Mouse (Mus musculus): ENCODE results near the gene Edil3. TPM values are rescaled to one million over a fixed set of nuclear protein-coding genes. Genes with fewer than 3 reads are reported as not detected.

Gene Edil3
- polyA plus RNA-seq, 1 experiment from 2014 or later, result 5.8 TPM

DNA sequence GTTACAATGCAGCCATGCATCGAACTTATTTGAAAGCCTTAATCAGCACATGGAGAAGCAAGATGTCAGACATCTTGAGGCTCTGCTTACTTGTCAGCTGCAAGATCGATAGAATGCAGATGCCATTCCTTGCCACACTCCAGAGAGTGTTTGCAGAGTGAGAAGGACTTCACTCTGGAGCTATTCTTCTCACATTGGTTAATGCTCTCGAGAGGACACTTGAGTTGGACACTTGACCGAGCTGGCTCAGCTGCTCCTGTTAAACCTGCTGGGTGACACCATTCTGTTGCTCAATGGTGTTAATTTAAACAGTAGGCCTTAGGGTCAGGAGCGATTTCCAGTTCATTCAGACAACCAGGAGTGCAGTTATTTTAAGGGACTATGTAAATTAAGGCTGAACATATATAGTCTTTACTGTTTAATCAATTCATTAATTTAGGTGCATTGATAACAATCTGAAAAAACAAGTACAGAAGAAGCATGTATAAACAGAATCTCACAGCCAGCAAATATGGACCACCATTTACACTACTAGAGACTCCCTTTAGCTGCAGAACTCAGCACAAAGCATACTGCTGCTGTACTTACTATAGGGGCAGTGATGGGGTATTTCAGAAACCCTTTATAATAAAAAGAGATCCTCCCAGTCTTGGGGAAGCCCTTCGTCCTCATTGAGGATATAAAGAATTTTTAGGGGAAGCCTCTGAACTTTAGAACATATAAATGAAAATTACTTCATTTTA, 301.4 kb downstream of the Edil3 start:
- Histone ChIP-seq H3K4me1 (0 out of 2 replicates have a peak, but pooled peaks cover 5% of the 10 kb centered on the region), H3K9me3 (no peaks in the 10 kb centered on the region), H3K27me3 (replicated peaks) (no peaks in the 10 kb centered on the region), H3K4me3 (no peak overlapping the region), H3K4me2 (0 out of 2 replicates have a peak overlapping the region, but pooled peaks have one; percentile 8), H3K9ac (no peak overlapping the region), H3K27ac (replicated peaks) (no peak overlapping the region), H3K36me3 (no peaks in the 10 kb centered on the region)
- ATAC-seq (ENCODE audit: extremely low read depth, insufficient number of reproducible peaks, low FRiP score, low TSS enrichment), result no peak
- 36% methylated on average over 6 of the region's 6 CpGs for WGBS

DNA sequence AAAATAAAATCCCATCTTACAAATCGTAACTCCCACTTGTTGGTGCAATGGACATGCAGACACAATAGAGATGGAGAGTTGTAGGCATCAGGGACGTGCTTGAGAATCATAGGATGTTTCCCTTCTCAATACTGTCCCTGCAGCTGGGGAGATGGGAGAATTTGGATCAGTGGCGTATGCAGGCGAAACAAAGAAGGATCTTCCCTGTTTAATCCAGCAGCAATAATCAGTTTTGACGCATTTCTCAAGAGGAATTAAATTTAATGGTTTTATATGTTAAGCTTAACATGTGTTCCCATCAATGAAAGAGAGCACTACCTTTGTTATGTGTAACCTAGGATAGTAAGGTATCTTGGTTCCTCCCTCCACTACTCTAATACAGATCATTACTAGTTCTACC, 302.1 kb downstream of the Edil3 start:
- no peaks in the 10 kb centered on the region for H3K9me3 ChIP-seq
- no peak overlapping the region for H3K9ac ChIP-seq
- H3K36me3 ChIP-seq, result no peaks in the 10 kb centered on the region
- 0 out of 2 replicates have a peak, but pooled peaks cover 5% of the 10 kb centered on the region for H3K4me1 ChIP-seq
- 86% methylated on average over 5 of the region's 5 CpGs for WGBS
- H3K27ac ChIP-seq (replicated peaks), result no peak overlapping the region
- no peak for ATAC-seq (ENCODE audit: extremely low read depth, insufficient number of reproducible peaks, low FRiP score, low TSS enrichment)
- no peak overlapping the region for H3K4me2 ChIP-seq
- no peak overlapping the region for H3K4me3 ChIP-seq
- no peaks in the 10 kb centered on the region for H3K27me3 ChIP-seq (replicated peaks)

GRCm38 (mm10) chr13:89146056-89146547, 324.8 kb downstream of the Edil3 start:
- Histone ChIP-seq H3K9me3 (no peaks in the 10 kb centered on the region), H3K4me2 (0 out of 2 replicates have a peak overlapping the region, but pooled peaks have one; percentile 3), H3K27me3 (replicated peaks) (no peaks in the 10 kb centered on the region), H3K4me3 (no peak overlapping the region), H3K9ac (no peak overlapping the region), H3K36me3 (no peaks in the 10 kb centered on the region), H3K4me1 (peaks cover 7% of the 10 kb centered on the region), H3K27ac (replicated peaks) (0 out of 2 replicates have a peak overlapping the region, but pooled peaks have one; percentile 5)
- no peak for ATAC-seq (ENCODE audit: extremely low read depth, insufficient number of reproducible peaks, low FRiP score, low TSS enrichment)
- WGBS, result 17% methylated on average over 4 of the region's 4 CpGs

DNA sequence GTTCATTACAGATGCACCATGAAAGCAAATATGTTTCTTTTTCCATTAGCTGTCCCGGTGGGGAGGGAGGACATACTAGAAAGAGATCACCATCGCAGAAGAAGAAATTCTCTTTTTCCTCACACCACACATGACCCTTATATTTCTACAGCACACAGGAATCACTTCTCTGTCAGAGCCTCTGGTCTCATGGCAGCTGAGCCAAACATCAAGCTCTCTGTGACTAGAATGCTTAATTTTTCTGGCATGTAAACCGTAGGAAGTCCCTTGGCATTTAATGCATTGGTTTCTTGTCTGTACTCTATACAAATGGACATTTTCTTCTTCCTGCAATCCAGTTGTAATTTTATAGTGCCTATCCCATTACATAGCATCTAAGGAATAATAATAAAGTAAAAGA, 330.6 kb downstream of the Edil3 start:
- H3K27ac ChIP-seq (replicated peaks), result no peak overlapping the region
- no peak overlapping the region for H3K4me3 ChIP-seq
- H3K9ac ChIP-seq, result no peak overlapping the region
- 76% methylated on average over 3 of the region's 3 CpGs for WGBS
- no peak for ATAC-seq (ENCODE audit: extremely low read depth, insufficient number of reproducible peaks, low FRiP score, low TSS enrichment)
- no peaks in the 10 kb centered on the region for H3K36me3 ChIP-seq
- H3K4me2 ChIP-seq, result no peak overlapping the region
- H3K4me1 ChIP-seq, result no peaks in the 10 kb centered on the region
- H3K27me3 ChIP-seq (replicated peaks), result no peaks in the 10 kb centered on the region
- no peaks in the 10 kb centered on the region for H3K9me3 ChIP-seq

GRCm38 (mm10) chr13:89167960-89168359, 346.7 kb downstream of the Edil3 start:
- Histone ChIP-seq H3K36me3 (no peaks in the 10 kb centered on the region), H3K9ac (no peak overlapping the region), H3K27ac (replicated peaks) (no peak overlapping the region), H3K27me3 (replicated peaks) (no peaks in the 10 kb centered on the region), H3K9me3 (no peaks in the 10 kb centered on the region), H3K4me2 (no peak overlapping the region), H3K4me3 (no peak overlapping the region), H3K4me1 (no peaks in the 10 kb centered on the region)
- 78% methylated on average over 1 of the region's 1 CpGs for WGBS
- no peak for ATAC-seq (ENCODE audit: extremely low read depth, insufficient number of reproducible peaks, low FRiP score, low TSS enrichment)

DNA sequence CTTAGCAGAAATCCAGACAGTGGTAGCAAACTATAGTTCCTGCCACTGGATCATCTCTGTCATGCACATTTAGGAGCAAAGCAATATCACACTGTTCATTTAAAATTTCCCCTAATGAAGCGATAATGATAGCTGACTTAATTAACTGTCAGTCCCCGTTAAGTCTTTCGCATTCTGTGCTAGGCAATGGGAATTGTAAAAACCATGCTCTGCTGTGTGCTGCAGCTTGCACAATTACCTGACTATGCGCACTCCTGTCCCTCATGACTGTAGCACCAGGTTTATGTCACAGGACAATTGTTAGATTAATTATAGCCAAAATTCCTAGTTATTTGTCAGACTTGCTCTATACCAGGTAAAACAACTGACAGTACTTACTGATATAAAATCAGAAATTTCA, 348.8 kb downstream of the Edil3 start:
- Histone ChIP-seq H3K9ac (no peak overlapping the region), H3K36me3 (no peaks in the 10 kb centered on the region), H3K4me1 (no peaks in the 10 kb centered on the region), H3K4me3 (no peak overlapping the region), H3K27me3 (replicated peaks) (no peaks in the 10 kb centered on the region), H3K9me3 (no peaks in the 10 kb centered on the region), H3K27ac (replicated peaks) (no peak overlapping the region), H3K4me2 (no peak overlapping the region)
- no peak for ATAC-seq (ENCODE audit: extremely low read depth, insufficient number of reproducible peaks, low FRiP score, low TSS enrichment)
- 90% methylated on average over 4 of the region's 4 CpGs for WGBS

DNA sequence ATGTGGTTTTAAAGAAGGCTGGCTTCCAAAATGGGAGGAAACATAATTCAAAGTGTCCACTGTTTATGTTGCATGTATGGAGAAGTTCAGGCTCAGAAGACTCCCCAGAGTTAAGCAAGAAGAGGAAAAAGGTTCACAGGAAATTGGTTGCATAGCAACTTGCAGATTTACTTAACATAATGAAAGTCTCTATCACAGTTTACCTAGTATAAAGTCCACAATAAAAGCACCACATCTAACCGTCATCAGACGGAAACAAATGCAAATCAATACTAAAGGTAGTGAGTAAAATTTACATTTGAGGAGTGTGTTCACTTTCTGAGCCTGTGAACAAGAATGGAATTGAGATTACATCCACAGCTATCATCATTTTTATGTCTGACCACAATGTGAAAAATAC, 353.9 kb downstream of the Edil3 start:
- Histone ChIP-seq H3K4me2 (no peak overlapping the region), H3K27ac (replicated peaks) (no peak overlapping the region), H3K4me3 (no peak overlapping the region), H3K36me3 (no peaks in the 10 kb centered on the region), H3K9me3 (no peaks in the 10 kb centered on the region), H3K27me3 (replicated peaks) (no peaks in the 10 kb centered on the region), H3K9ac (no peak overlapping the region), H3K4me1 (no peaks in the 10 kb centered on the region)
- no peak for ATAC-seq (ENCODE audit: extremely low read depth, insufficient number of reproducible peaks, low FRiP score, low TSS enrichment)
- WGBS, result 65% methylated on average over 2 of the region's 2 CpGs

- ATAC-seq (ENCODE audit: extremely low read depth, insufficient number of reproducible peaks, low FRiP score, low TSS enrichment), result no peak
- WGBS, result 87% methylated on average over 1 of the region's 1 CpGs
- H3K36me3 ChIP-seq, result no peaks in the 10 kb centered on the region
- H3K9ac ChIP-seq, result no peak overlapping the region
- no peaks in the 10 kb centered on the region for H3K4me1 ChIP-seq
- H3K4me2 ChIP-seq, result no peak overlapping the region
- H3K27me3 ChIP-seq (replicated peaks), result no peaks in the 10 kb centered on the region
- no peak overlapping the region for H3K27ac ChIP-seq (replicated peaks)
- no peak overlapping the region for H3K4me3 ChIP-seq
- H3K9me3 ChIP-seq, result no peaks in the 10 kb centered on the region
Observed at GRCm38 (mm10) chr13:89189051-89189450, 367.8 kb downstream of the Edil3 start.

- ATAC-seq (ENCODE audit: extremely low read depth, insufficient number of reproducible peaks, low FRiP score, low TSS enrichment), result no peak
- Histone ChIP-seq H3K36me3 (no peaks in the 10 kb centered on the region), H3K4me2 (no peak overlapping the region), H3K9me3 (no peaks in the 10 kb centered on the region), H3K27ac (replicated peaks) (no peak overlapping the region), H3K27me3 (replicated peaks) (no peaks in the 10 kb centered on the region), H3K4me3 (no peak overlapping the region), H3K4me1 (no peaks in the 10 kb centered on the region), H3K9ac (no peak overlapping the region)
- 60% methylated on average over 2 of the region's 2 CpGs for WGBS
Observed at GRCm38 (mm10) chr13:89197019-89197418, 375.7 kb downstream of the Edil3 start.

DNA sequence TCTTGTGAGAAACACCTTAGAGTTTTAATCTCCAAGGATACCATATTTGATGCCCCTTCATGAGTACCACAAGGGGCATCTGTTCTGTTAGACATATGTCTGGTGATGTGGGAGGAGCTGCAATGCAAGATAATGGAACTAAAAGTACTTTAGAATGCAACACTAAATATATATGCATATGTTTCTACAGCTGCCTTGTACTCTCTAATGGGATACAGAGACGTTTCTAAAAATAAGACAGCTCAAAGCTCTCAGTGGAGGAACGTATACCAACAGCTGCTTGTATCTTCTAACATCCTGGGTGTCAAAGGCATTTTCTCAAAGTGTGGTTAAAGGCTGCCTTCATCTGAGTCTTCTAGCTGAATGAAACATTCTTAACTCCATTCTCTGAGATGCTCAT, 378.0 kb downstream of the Edil3 start:
- H3K36me3 ChIP-seq, result no peaks in the 10 kb centered on the region
- H3K9ac ChIP-seq, result no peak overlapping the region
- H3K4me3 ChIP-seq, result no peak overlapping the region
- H3K4me1 ChIP-seq, result no peaks in the 10 kb centered on the region
- no peak overlapping the region for H3K27ac ChIP-seq (replicated peaks)
- H3K27me3 ChIP-seq (replicated peaks), result no peaks in the 10 kb centered on the region
- no peak for ATAC-seq (ENCODE audit: extremely low read depth, insufficient number of reproducible peaks, low FRiP score, low TSS enrichment)
- no peaks in the 10 kb centered on the region for H3K9me3 ChIP-seq
- H3K4me2 ChIP-seq, result no peak overlapping the region
- WGBS, result 21% methylated on average over 2 of the region's 2 CpGs

DNA sequence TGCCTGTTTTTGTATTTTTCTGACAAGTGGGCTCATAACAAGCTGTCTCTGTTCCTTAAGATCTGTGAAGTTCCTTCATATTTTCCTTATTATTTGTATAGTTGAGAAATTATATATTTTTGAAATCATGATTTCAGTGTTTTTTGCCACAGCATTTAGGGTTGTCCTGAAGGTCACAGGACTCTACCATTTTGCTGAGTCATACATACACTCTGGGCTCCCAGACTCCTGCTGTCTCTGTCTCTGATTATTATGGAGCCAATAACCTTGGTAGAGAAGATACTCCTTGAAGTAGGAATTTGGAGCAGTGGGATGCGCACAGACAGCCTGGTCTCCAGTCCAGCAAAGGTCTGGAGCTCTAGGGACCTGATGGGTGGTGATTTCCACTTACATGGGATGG, 416.8 kb downstream of the Edil3 start:
- Histone ChIP-seq H3K9ac (no peak overlapping the region), H3K9me3 (no peaks in the 10 kb centered on the region), H3K4me3 (no peak overlapping the region), H3K4me1 (no peaks in the 10 kb centered on the region), H3K4me2 (no peak overlapping the region), H3K36me3 (no peaks in the 10 kb centered on the region), H3K27ac (replicated peaks) (no peak overlapping the region), H3K27me3 (replicated peaks) (no peaks in the 10 kb centered on the region)
- no peak for ATAC-seq (ENCODE audit: extremely low read depth, insufficient number of reproducible peaks, low FRiP score, low TSS enrichment)
- WGBS, result 82% methylated on average over 1 of the region's 1 CpGs

All from heart, embryonic 13.5 days (tissue).